In the genomic region with DNA sequence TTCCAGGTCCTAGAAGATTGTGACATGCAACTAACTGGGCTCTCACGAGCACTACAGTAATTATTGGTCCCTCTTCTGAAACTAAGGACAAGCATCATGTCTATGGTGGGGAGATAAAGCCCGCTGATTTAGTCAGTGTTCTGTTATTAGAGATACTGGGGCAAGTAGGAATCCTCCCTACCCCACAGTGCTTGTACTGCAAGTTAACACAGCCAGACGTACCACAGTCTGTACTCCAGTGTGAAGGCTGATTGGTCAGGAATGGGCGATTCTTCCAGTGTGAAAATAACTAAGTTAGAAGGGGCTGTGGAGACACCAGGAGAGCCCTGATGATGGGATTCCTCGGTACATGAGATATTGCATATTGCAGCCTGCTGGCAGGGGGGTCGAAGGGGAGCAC, we compare ENCODE assay signal across 16 mouse cellular contexts. TPM values are rescaled to one million over a fixed set of nuclear protein-coding genes. Genes with fewer than 3 reads are reported as not detected.
DNase-seq lines count a peak whose midpoint lies in the region; ATAC-seq and TF ChIP-seq lines count a peak whose summit lies in the region.
"Had no signal": no experiment of that assay in that cellular context is flagged by ENCODE, and none has a peak within 500 bp of the region (broad histone marks: within the 10 kb centered on the region; RNA-seq: fewer than 3 reads in every experiment).

No protein-coding gene starts in this region.

- H3K9ac ChIP-seq in kidney, postnatal 0 days (ENCODE audit: low read depth, low read length), result no peak overlapping the region
- no peak overlapping the region for H3K9ac ChIP-seq in intestine, embryonic 16.5 days (ENCODE audit: low read depth, low read length)
- H3K9ac ChIP-seq: hindbrain, embryonic 12.5 days; lung, embryonic 15.5 days had no signal

- no peak overlapping the region for H3K4me2 ChIP-seq in kidney, postnatal 0 days (ENCODE audit: low read length)
- peak overlapping the region; percentile 32 for H3K4me2 ChIP-seq in intestine, embryonic 16.5 days (ENCODE audit: low read depth, low read length)
- H3K4me2 ChIP-seq: hindbrain, embryonic 12.5 days had no signal

- peaks cover 24% of the 10 kb centered on the region for H3K4me1 ChIP-seq in heart, embryonic 10.5 days
- peaks cover 10% of the 10 kb centered on the region for H3K4me1 ChIP-seq in kidney, postnatal 0 days (replicated peaks; ENCODE audit: insufficient read depth, low read length)
- 0 out of 2 replicates have a peak, but pooled peaks cover 12% of the 10 kb centered on the region for H3K4me1 ChIP-seq in intestine, embryonic 16.5 days (ENCODE audit: control insufficient read depth, insufficient read depth, low read length)
- H3K4me1 ChIP-seq: hindbrain, embryonic 12.5 days had no signal

- no peaks in the 10 kb centered on the region for H3K9me3 ChIP-seq in heart, embryonic 10.5 days
- H3K9me3 ChIP-seq in kidney, postnatal 0 days (replicated peaks; ENCODE audit: low read length), result no peaks in the 10 kb centered on the region
- no peaks in the 10 kb centered on the region for H3K9me3 ChIP-seq in intestine, embryonic 16.5 days (ENCODE audit: control insufficient read depth, low read length)
- H3K9me3 ChIP-seq: embryonic facial prominence, embryonic 10.5 days; hindbrain, embryonic 12.5 days; lung, embryonic 15.5 days had no signal

- H3K27me3 ChIP-seq in heart, embryonic 10.5 days (ENCODE audit: insufficient read depth, poor library complexity, severe bottlenecking), result no peaks in the 10 kb centered on the region
- H3K27me3 ChIP-seq in kidney, postnatal 0 days (ENCODE audit: insufficient read depth, low read length), result no peaks in the 10 kb centered on the region
- no peaks in the 10 kb centered on the region for H3K27me3 ChIP-seq in intestine, embryonic 16.5 days (replicated peaks; ENCODE audit: control insufficient read depth, insufficient read depth, low read length)
- H3K27me3 ChIP-seq: hindbrain, embryonic 12.5 days; lung, embryonic 15.5 days had no signal

- H3K27ac ChIP-seq in heart, embryonic 10.5 days, result peak overlapping the region; percentile 59; the same call in 1 of the 2 replicates
- H3K27ac ChIP-seq in kidney, postnatal 0 days, result peak overlapping the region; percentile 37; the same call in 1 of the 2 replicates
- peak overlapping the region; percentile 79 for H3K27ac ChIP-seq in intestine, embryonic 16.5 days (ENCODE audit: low read length)
- H3K27ac ChIP-seq: embryonic facial prominence, embryonic 10.5 days; hindbrain, embryonic 12.5 days; lung, embryonic 15.5 days had no signal

- no peak for TF ChIP-seq CTCF in kidney, postnatal 0 days (IDR thresholded peaks at IDR 0.05; ENCODE audit: low read depth)

- DNase-seq in heart, embryonic 10.5 days (ENCODE audit: low spot score), result no peak
- DNase-seq in heart, postnatal 14 days, result no peak
- no peak for DNase-seq in kidney, postnatal 0 days (ENCODE audit: low spot score)
- no peak for DNase-seq in kidney, postnatal 36 days
- no peak for DNase-seq in right cerebral cortex, postnatal 10 days (ENCODE audit: low spot score in 2 of 2)
- no peak for DNase-seq in urinary bladder, adult 18-20 months (ENCODE audit: low spot score in 2 of 2)

- intact Hi-C loops in heart, postnatal 14 days (cut with DNase I), result loop anchor here (1.0 to 2.0 kb wide), 2 partner anchors 49 to 185 kb away; no protein-coding TSS in a partner anchor

- no peak for ATAC-seq in kidney, postnatal 0 days (replicated peaks; ENCODE audit: low FRiP score, low read depth)
- ATAC-seq in intestine, embryonic 16.5 days, result no peak; the same call in none of the 2 replicates
- ATAC-seq in megakaryocyte-erythroid progenitor cell, adult 5-6 weeks (replicated peaks; ENCODE audit: low FRiP score, low TSS enrichment, poor library complexity, severe bottlenecking), result peak; percentile 78

- WGBS in heart, embryonic 10.5 days, result 71% methylated on average over 6 of the region's 6 CpGs
- WGBS in kidney, postnatal 0 days, result 77% methylated on average over 6 of the region's 6 CpGs
- WGBS in intestine, embryonic 16.5 days, result 79% methylated on average over 6 of the region's 6 CpGs

- no peak overlapping the region for H3K4me3 ChIP-seq in heart, embryonic 10.5 days
- no peak overlapping the region for H3K4me3 ChIP-seq in kidney, postnatal 0 days (replicated peaks; ENCODE audit: low read depth, low read length)
- no peak overlapping the region for H3K4me3 ChIP-seq in intestine, embryonic 16.5 days (ENCODE audit: low read length)
- H3K4me3 ChIP-seq: embryonic facial prominence, embryonic 10.5 days; hindbrain, embryonic 12.5 days; lung, embryonic 15.5 days had no signal

- peaks cover 87% of the 10 kb centered on the region for H3K36me3 ChIP-seq in heart, embryonic 10.5 days
- peaks cover 16% of the 10 kb centered on the region; the same call in 1 of the 2 replicates for H3K36me3 ChIP-seq in kidney, postnatal 0 days (ENCODE audit: insufficient read depth, low read length)
- peaks cover 13% of the 10 kb centered on the region for H3K36me3 ChIP-seq in intestine, embryonic 16.5 days (ENCODE audit: control insufficient read depth, insufficient read depth, low read length)

RNA-seq across cellular contexts. Expression of a gene that starts 7.7 kb away (rescaled TPM):
- polyA plus RNA-seq in heart, embryonic 10.5 days (2016; fragmentation: Nextera tagmentation; extraction: Ambion mirVana), result 56.7 and 78.1 TPM in 2 replicates
- total RNA-seq in heart, postnatal 14 days (2021), result 10 to 100 TPM; 10.7 to 12.9 TPM
- polyA plus RNA-seq in kidney, postnatal 0 days (2015; fragmentation: Nextera tagmentation; extraction: Ambion mirVana), result 77.5 and 82.6 TPM in 2 replicates
- polyA plus RNA-seq in intestine, embryonic 16.5 days (2015; fragmentation: Nextera tagmentation; extraction: Ambion mirVana), result 62.7 and 70.6 TPM in 2 replicates
- 56.0 and 61.4 TPM in 2 replicates for total RNA-seq in megakaryocyte-erythroid progenitor cell, adult 5-6 weeks (2014; fragmentation: Nextera tagmentation)
- total RNA-seq in megakaryocyte-erythroid progenitor cell, adult 5-6 weeks (2017), result 76.9 and 90.2 TPM in 2 replicates

RNA-seq across cellular contexts. Expression of a gene that starts 7.8 kb away (rescaled TPM):
- 13.7 and 17.3 TPM in 2 replicates for polyA plus RNA-seq in heart, embryonic 10.5 days (2016; fragmentation: Nextera tagmentation; extraction: Ambion mirVana)
- 10 to 100 TPM; 24.3 to 26.5 TPM for total RNA-seq in heart, postnatal 14 days (2021)
- 8.0 and 8.1 TPM in 2 replicates for polyA plus RNA-seq in kidney, postnatal 0 days (2015; fragmentation: Nextera tagmentation; extraction: Ambion mirVana)
- 9.3 and 10.8 TPM in 2 replicates for polyA plus RNA-seq in intestine, embryonic 16.5 days (2015; fragmentation: Nextera tagmentation; extraction: Ambion mirVana)
- 89.3 and 113 TPM in 2 replicates for total RNA-seq in megakaryocyte-erythroid progenitor cell, adult 5-6 weeks (2014; fragmentation: Nextera tagmentation)
- total RNA-seq in megakaryocyte-erythroid progenitor cell, adult 5-6 weeks (2017), result 32.8 and 55.7 TPM in 2 replicates

RNA-seq across cellular contexts. Expression of a gene that starts 15.2 kb away (rescaled TPM):
- 142 and 213 TPM in 2 replicates for polyA plus RNA-seq in heart, embryonic 10.5 days (2016; fragmentation: Nextera tagmentation; extraction: Ambion mirVana)
- total RNA-seq in heart, postnatal 14 days (2021), result 100 to 1,000 TPM; 243 TPM
- polyA plus RNA-seq in kidney, postnatal 0 days (2015; fragmentation: Nextera tagmentation; extraction: Ambion mirVana), result 0.80 and 0.93 TPM in 2 replicates
- polyA plus RNA-seq in intestine, embryonic 16.5 days (2015; fragmentation: Nextera tagmentation; extraction: Ambion mirVana), result 4.6 and 5.4 TPM in 2 replicates
- 1.7 TPM in 1 of 2 replicates, not detected in the other for total RNA-seq in megakaryocyte-erythroid progenitor cell, adult 5-6 weeks (2014; fragmentation: Nextera tagmentation)
- 0.30 TPM in 1 of 2 replicates, not detected in the other for total RNA-seq in megakaryocyte-erythroid progenitor cell, adult 5-6 weeks (2017)
- total RNA-seq: left cerebral cortex, postnatal 36 days had no signal

RNA-seq across cellular contexts. Expression of a gene that starts 33.8 kb away (rescaled TPM):
- 0.43 and 0.67 TPM in 2 replicates for polyA plus RNA-seq in heart, embryonic 10.5 days (2016; fragmentation: Nextera tagmentation; extraction: Ambion mirVana)
- 1 to 10 TPM in 1 of 2 experiments, under 1 TPM in 1; 0.96 to 1.8 TPM for total RNA-seq in heart, postnatal 14 days (2021)
- polyA plus RNA-seq in kidney, postnatal 0 days (2015; fragmentation: Nextera tagmentation; extraction: Ambion mirVana), result 0.62 and 1.2 TPM in 2 replicates
- 4.5 and 4.7 TPM in 2 replicates for polyA plus RNA-seq in intestine, embryonic 16.5 days (2015; fragmentation: Nextera tagmentation; extraction: Ambion mirVana)
- total RNA-seq in megakaryocyte-erythroid progenitor cell, adult 5-6 weeks (2014; fragmentation: Nextera tagmentation), result 192 and 203 TPM in 2 replicates
- total RNA-seq in megakaryocyte-erythroid progenitor cell, adult 5-6 weeks (2017), result 86.3 and 160 TPM in 2 replicates
- total RNA-seq: adrenal gland, adult 2 months; layer of hippocampus, postnatal 10 days; left cerebral cortex, postnatal 36 days had no signal
- polyA plus RNA-seq: adrenal gland, adult 2 months; frontal cortex, adult 2 months had no signal

RNA-seq across cellular contexts. Expression of a gene that starts 37.2 kb away (rescaled TPM):
- polyA plus RNA-seq in heart, embryonic 10.5 days (2016; fragmentation: Nextera tagmentation; extraction: Ambion mirVana), result 0.20 and 0.26 TPM in 2 replicates
- under 1 TPM; 0.17 to 0.83 TPM for total RNA-seq in heart, postnatal 14 days (2021)
- polyA plus RNA-seq in kidney, postnatal 0 days (2015; fragmentation: Nextera tagmentation; extraction: Ambion mirVana), result 3.6 and 3.9 TPM in 2 replicates
- 47.2 and 49.3 TPM in 2 replicates for polyA plus RNA-seq in intestine, embryonic 16.5 days (2015; fragmentation: Nextera tagmentation; extraction: Ambion mirVana)
- 4.2 and 7.1 TPM in 2 replicates for total RNA-seq in megakaryocyte-erythroid progenitor cell, adult 5-6 weeks (2014; fragmentation: Nextera tagmentation)
- 5.1 and 5.7 TPM in 2 replicates for total RNA-seq in megakaryocyte-erythroid progenitor cell, adult 5-6 weeks (2017)
- total RNA-seq: adrenal gland, adult 2 months; gastrocnemius, postnatal 4 days had no signal
- polyA plus RNA-seq: adrenal gland, adult 2 months had no signal

Comparison
In these comparisons a context has a peak if more than half of its experiments do, and no peak if none do; other contexts are left out.
1. RNA of a gene that starts 15.2 kb away (polyA plus RNA-seq): 142 to 213 TPM in heart, embryonic 10.5 days; 4.6 to 5.4 TPM in intestine, embryonic 16.5 days and 0.80 to 0.93 TPM in kidney, postnatal 0 days; every median in the first group is over 10 times any median in the second.
2. Peak in every context shown above with its lines, with median percentiles within 50 percentile points of each other: H3K27ac ChIP-seq.